Mouse (Mus musculus) cerebellum, adult 2 months (tissue): Measurements from ENCODE around the gene Slc39a11.

ENCODE experiments used
- CTCF ChIP-seq: fragments of 200-500 bp; IDR thresholded peaks from 2 replicates; pipeline ENCODE4 v1.5.1; 2011; ENCODE audit warnings: low read depth, mild to moderate bottlenecking, control low read depth, low read length, moderate library complexity, borderline replicate concordance; ENCODE audit not compliant: insufficient read depth
- POLR2A ChIP-seq: fragments of 200-500 bp; IDR thresholded peaks from 2 replicates; pipeline ENCODE4 v1.6.1; 2011; ENCODE audit warnings: low read length, control low read depth, borderline replicate concordance; ENCODE audit not compliant: insufficient read depth

GRCm38 (mm10) chr11:113266706-113267105 is 383.2 kb downstream of the Slc39a11 start:
- no peak for TF ChIP-seq POLR2A
- no peak for TF ChIP-seq CTCF
